Mouse (Mus musculus) MEL (cell line): ENCODE results near the gene Pdss2.

Experiments
- CTCF ChIP-seq, 3 experiments: IDR thresholded peaks in 2 of 3; conservative IDR thresholded peaks in 1 of 3; 2 replicates each; pipeline ENCODE4 v1.5.1; 2011 to 2012; ENCODE audit warnings: low read length in 3 of 3, low read depth in 2 of 3, mild to moderate bottlenecking in 2 of 3, improper control_type of control experiment in 1 of 3, inconsistent platforms in 1 of 3, mixed read lengths in 1 of 3, moderate library complexity in 1 of 3; ENCODE audit not compliant: control insufficient read depth in 1 of 3, insufficient read depth in 1 of 3, poor library complexity in 1 of 3, severe bottlenecking in 1 of 3
- ELF1 ChIP-seq: IDR thresholded peaks from 2 replicates; pipeline ENCODE4 v1.6.1; 2014; ENCODE audit warnings: low read depth, mild to moderate bottlenecking, inconsistent platforms, low read length, improper control_type of control experiment, moderate library complexity
- GATA1 ChIP-seq: IDR thresholded peaks from 2 replicates; pipeline ENCODE4 v1.6.1; 2011; ENCODE audit warnings: low read depth, low read length, improper control_type of control experiment
- POLR2A ChIP-seq, 2 experiments: IDR thresholded peaks; 2 replicates each; pipeline ENCODE4 v1.6.1; 2011 to 2012; ENCODE audit warnings: low read length in 2 of 2, mild to moderate bottlenecking in 2 of 2, control low read depth in 1 of 2, improper control_type of control experiment in 1 of 2, low read depth in 1 of 2, moderate library complexity in 1 of 2; ENCODE audit not compliant: control insufficient read depth in 1 of 2, insufficient read depth in 1 of 2, poor library complexity in 1 of 2
- RCOR1 ChIP-seq: IDR thresholded peaks from 2 replicates; pipeline ENCODE4 v1.6.1; 2012; ENCODE audit warnings: low read depth, mild to moderate bottlenecking, inconsistent platforms, low read length, improper control_type of control experiment
- TAL1 ChIP-seq: IDR thresholded peaks from 2 replicates; pipeline ENCODE4 v1.6.1; 2012; ENCODE audit warnings: mild to moderate bottlenecking, inconsistent platforms, low read length, moderate library complexity, mixed read lengths
- TCF12 ChIP-seq: IDR thresholded peaks from 2 replicates; pipeline ENCODE4 v1.6.1; 2014; ENCODE audit warnings: low read depth, mild to moderate bottlenecking, inconsistent platforms, low read length, improper control_type of control experiment, moderate library complexity
- UBTF ChIP-seq: IDR thresholded peaks from 2 replicates; pipeline ENCODE4 v1.6.1; 2012; ENCODE audit warnings: low read depth, mild to moderate bottlenecking, inconsistent platforms, low read length, improper control_type of control experiment, moderate library complexity, borderline replicate concordance; ENCODE audit not compliant: insufficient read depth
- USF1 ChIP-seq: IDR thresholded peaks from 2 replicates; pipeline ENCODE4 v1.6.1; 2014; ENCODE audit warnings: low read depth, mild to moderate bottlenecking, inconsistent platforms, low read length, improper control_type of control experiment, moderate library complexity

- no peak for TF ChIP-seq ELF1
- no peak for TF ChIP-seq TAL1
- TF ChIP-seq GATA1, result no peak
- no peak for TF ChIP-seq RCOR1
- TF ChIP-seq USF1, result no peak
- no peak for TF ChIP-seq UBTF
- TF ChIP-seq CTCF (IDR thresholded peaks at IDR 0.05 in 2 of 3, conservative IDR thresholded peaks at IDR 0.05 in 1 of 3; ENCODE audit: control insufficient read depth in 1 of 3, insufficient read depth in 1 of 3, low read depth in 2 of 3, low read length in 3 of 3, poor library complexity in 1 of 3, severe bottlenecking in 1 of 3), result no peak
- TF ChIP-seq POLR2A (IDR thresholded peaks at IDR 0.05; ENCODE audit: control insufficient read depth in 1 of 2, insufficient read depth in 1 of 2, low read depth in 1 of 2, low read length in 2 of 2, poor library complexity in 1 of 2), result no peak
- TF ChIP-seq TCF12, result no peak
Measured at GRCm38 (mm10) chr10:43312211-43312610, 90.9 kb downstream of the Pdss2 start.
